ENCODE assay signal across 8 mouse cellular contexts in the genomic region with DNA sequence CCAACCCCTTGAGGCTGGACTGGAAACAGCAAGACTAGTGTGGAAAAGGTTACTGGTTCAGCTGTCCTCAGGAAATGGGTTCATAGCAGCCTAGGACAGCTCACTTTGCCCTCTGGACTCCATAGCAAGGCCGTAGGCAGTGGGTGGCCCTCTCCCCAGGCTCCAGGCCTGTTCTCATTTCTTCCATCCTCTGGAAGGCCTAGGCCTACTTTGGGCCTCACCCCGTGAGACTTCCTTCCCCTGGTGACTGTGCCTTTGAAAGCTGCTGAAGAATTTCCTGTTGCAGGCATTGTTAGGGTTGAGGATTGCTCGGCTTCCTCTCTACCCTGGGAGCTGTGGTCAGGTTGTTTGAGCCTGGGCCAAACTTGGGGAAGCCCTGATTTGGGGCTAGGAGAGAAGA. TPM values are rescaled to one million over a fixed set of nuclear protein-coding genes. Genes with fewer than 3 reads are reported as not detected.
DNase-seq lines count a peak whose midpoint lies in the region; ATAC-seq and TF ChIP-seq lines count a peak whose summit lies in the region.
"Had no signal": no experiment of that assay in that cellular context is flagged by ENCODE, and none has a peak within 500 bp of the region (broad histone marks: within the 10 kb centered on the region; RNA-seq: fewer than 3 reads in every experiment).

No protein-coding gene starts in this region.

- H3K4me1 ChIP-seq in lung, adult 2 months (ENCODE audit: control insufficient read depth, insufficient read depth, low read length): peaks cover 24% of the 10 kb centered on the region
- H3K4me1 ChIP-seq in midbrain, embryonic 14.5 days (ENCODE audit: control insufficient read depth, insufficient read depth, low read length): no peaks in the 10 kb centered on the region

- intact Hi-C loops in heart, postnatal 36 days (cut with DNase I): no loop called here
- intact Hi-C loops in left cerebral cortex, postnatal 25 days (cut with DNase I): no loop called here

- H3K4me3 ChIP-seq in lung, adult 2 months (replicated peaks; ENCODE audit: extremely low read depth, low read depth, low read length): no peak overlapping the region
- no peak overlapping the region for H3K4me3 ChIP-seq in midbrain, embryonic 14.5 days (replicated peaks; ENCODE audit: low read depth, low read length)

- no peak overlapping the region for H3K4me2 ChIP-seq in midbrain, embryonic 14.5 days (ENCODE audit: low read length)

- DNase-seq in CD4-positive, CD25-positive, alpha-beta regulatory T cell, adult 2 months (ENCODE audit: low read depth, low spot score): peak; percentile 51
- peak; percentile 45 for DNase-seq in T-cell, adult 2 months (ENCODE audit: low spot score)
- peak; percentile 50 to 58 for DNase-seq in heart, postnatal 36 days
- DNase-seq in lung, adult 2 months: peak; percentile 33
- DNase-seq in left cerebral cortex, postnatal 25 days (ENCODE audit: low spot score in 2 of 2): no peak
- no peak for DNase-seq in midbrain, embryonic 14.5 days
- no peak for DNase-seq in embryo, embryonic 10.5 days (ENCODE audit: low spot score)

- H3K9me3 ChIP-seq in midbrain, embryonic 14.5 days (ENCODE audit: control insufficient read depth, low read length): no peaks in the 10 kb centered on the region

- no peaks in the 10 kb centered on the region for H3K36me3 ChIP-seq in midbrain, embryonic 14.5 days (ENCODE audit: control insufficient read depth, insufficient read depth, low read length)

- TF ChIP-seq POLR2A in lung, adult 2 months (IDR thresholded peaks at IDR 0.05; ENCODE audit: borderline replicate concordance, extremely low read depth, low read depth, low read length): peak; percentile 44; the same call in 1 of the 2 replicates

- ATAC-seq in midbrain, embryonic 14.5 days (ENCODE audit: low FRiP score, low TSS enrichment): no peak

- no peak overlapping the region for H3K27ac ChIP-seq in midbrain, embryonic 14.5 days (replicated peaks; ENCODE audit: low read depth, low read length)
- H3K27ac ChIP-seq: liver, embryonic 14.5 days had no signal

- no peak for TF ChIP-seq CTCF in lung, adult 2 months (IDR thresholded peaks at IDR 0.05; ENCODE audit: insufficient read depth, low read length)

- H3K9ac ChIP-seq in midbrain, embryonic 14.5 days (replicated peaks; ENCODE audit: low read length): no peak overlapping the region
- H3K9ac ChIP-seq: liver, embryonic 14.5 days had no signal

- 33% methylated on average over 3 of the region's 3 CpGs for WGBS in lung, adult 2 months
- WGBS in midbrain, embryonic 14.5 days: 69% methylated on average over 3 of the region's 3 CpGs

- no peaks in the 10 kb centered on the region for H3K27me3 ChIP-seq in midbrain, embryonic 14.5 days (ENCODE audit: control insufficient read depth, insufficient read depth, low read length)

RNA-seq across cellular contexts. Expression of a gene that starts 22.1 kb away (rescaled TPM):
- under 1 TPM; 0.16 to 0.53 TPM for total RNA-seq in heart, postnatal 36 days (2021)
- 3.9 and 9.5 TPM in 2 replicates for polyA plus RNA-seq in lung, adult 2 months (2012; rRNA removed)
- under 1 TPM; 0.18 to 0.32 TPM for total RNA-seq in left cerebral cortex, postnatal 25 days (2021)
- 1.6 and 2.4 TPM in 2 replicates for polyA plus RNA-seq in midbrain, embryonic 14.5 days (2014; fragmentation: Nextera tagmentation; extraction: Ambion mirVana)

RNA-seq across cellular contexts. Expression of a gene that starts 48.5 kb away (rescaled TPM):
- total RNA-seq in heart, postnatal 36 days (2021): 10 to 100 TPM; 19.7 to 27.2 TPM
- 23.9 and 28.3 TPM in 2 replicates for polyA plus RNA-seq in lung, adult 2 months (2012; rRNA removed)
- 10 to 100 TPM; 28.2 to 36.9 TPM for total RNA-seq in left cerebral cortex, postnatal 25 days (2021)
- polyA plus RNA-seq in midbrain, embryonic 14.5 days (2014; fragmentation: Nextera tagmentation; extraction: Ambion mirVana): 2.3 and 2.9 TPM in 2 replicates

Comparison
In these comparisons a context has a peak if more than half of its experiments do, and no peak if none do; other contexts are left out.
1. DNase-seq: peak in CD4-positive, CD25-positive, alpha-beta regulatory T cell, adult 2 months (single experiment), T-cell, adult 2 months (single experiment), heart, postnatal 36 days (2 of 2) and lung, adult 2 months (single experiment); none in left cerebral cortex, postnatal 25 days (0 of 2), midbrain, embryonic 14.5 days (single experiment) and embryo, embryonic 10.5 days (single experiment).